8 mouse cellular contexts compared by ENCODE assay signal in the genomic region with DNA sequence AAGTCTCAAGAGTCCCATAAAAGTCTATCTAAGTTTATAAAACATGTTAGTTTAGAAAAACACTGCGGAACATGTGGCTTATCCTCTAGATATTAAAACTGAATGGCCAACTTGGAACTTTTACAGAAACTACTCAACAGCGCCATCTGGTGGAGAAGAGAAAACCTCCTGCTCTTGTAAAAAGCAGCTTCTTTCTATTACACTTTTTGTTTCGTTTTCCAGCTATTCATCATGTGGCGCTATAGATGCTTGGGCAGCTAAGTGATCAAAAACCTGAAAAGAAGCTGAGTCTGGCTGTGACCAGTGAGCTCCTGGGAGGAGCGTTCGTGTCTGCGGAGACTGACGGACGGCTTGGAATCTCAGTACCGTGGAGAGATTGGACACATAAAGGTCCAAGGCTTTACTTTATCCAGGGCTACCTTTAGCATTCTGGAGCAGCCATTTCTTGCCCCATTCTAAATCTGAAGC. TPM values are rescaled to one million over a fixed set of nuclear protein-coding genes. Genes with fewer than 3 reads are reported as not detected.
DNase-seq lines count a peak whose midpoint lies in the region; ATAC-seq and TF ChIP-seq lines count a peak whose summit lies in the region.

No protein-coding gene starts in this region.

- no peak for ATAC-seq in heart, embryonic 14.5 days (ENCODE audit: insufficient number of reproducible peaks, insufficient read depth, low FRiP score, low read depth)
- no peak for ATAC-seq in liver, embryonic 15.5 days (ENCODE audit: insufficient read depth)
- no peak for ATAC-seq in neural tube, embryonic 15.5 days (ENCODE audit: low FRiP score)

- 39% methylated on average over 10 of the region's 10 CpGs for WGBS in heart, embryonic 14.5 days
- WGBS in liver, embryonic 15.5 days (ENCODE audit: insufficient replicate concordance): 47% methylated on average over 10 of the region's 10 CpGs
- 23% methylated on average over 10 of the region's 10 CpGs for WGBS in neural tube, embryonic 15.5 days
- 36% methylated on average over 10 of the region's 10 CpGs for WGBS in thymus, adult 2 months

- no peaks in the 10 kb centered on the region for H3K4me1 ChIP-seq in E14TG2a.4 (replicated peaks; ENCODE audit: low read depth, low read length)
- H3K4me1 ChIP-seq in brown adipose tissue, adult 24 weeks (ENCODE audit: control insufficient read depth, insufficient read depth, insufficient read length, low read length): no peaks in the 10 kb centered on the region
- no peaks in the 10 kb centered on the region for H3K4me1 ChIP-seq in heart, embryonic 14.5 days (ENCODE audit: control insufficient read depth in 2 of 2, insufficient read depth in 2 of 2, low read length in 2 of 2)
- no peaks in the 10 kb centered on the region; the same call in 1 of the 2 replicates for H3K4me1 ChIP-seq in liver, embryonic 15.5 days (replicated peaks)
- H3K4me1 ChIP-seq in neural tube, embryonic 15.5 days: no peaks in the 10 kb centered on the region
- peaks cover 2% of the 10 kb centered on the region; the same call in 1 of the 2 replicates for H3K4me1 ChIP-seq in thymus, adult 2 months (replicated peaks; ENCODE audit: control insufficient read depth, insufficient read depth, low read length)

- peak; percentile 73 for TF ChIP-seq CTCF in E14TG2a.4 (conservative IDR thresholded peaks at IDR 0.05; ENCODE audit: low read length)
- TF ChIP-seq CTCF in thymus, adult 2 months (IDR thresholded peaks at IDR 0.05; ENCODE audit: borderline replicate concordance, control insufficient read depth, extremely low read depth, insufficient read depth, low read length, poor library complexity): no peak

- H3K36me3 ChIP-seq in E14TG2a.4 (ENCODE audit: insufficient read depth, low read length): no peaks in the 10 kb centered on the region
- H3K36me3 ChIP-seq in heart, embryonic 14.5 days (ENCODE audit: control insufficient read depth, insufficient read depth, low read length): no peaks in the 10 kb centered on the region
- no peaks in the 10 kb centered on the region for H3K36me3 ChIP-seq in liver, embryonic 15.5 days (replicated peaks)
- H3K36me3 ChIP-seq in neural tube, embryonic 15.5 days: no peaks in the 10 kb centered on the region
- no peaks in the 10 kb centered on the region for H3K36me3 ChIP-seq in thymus, adult 2 months (ENCODE audit: control insufficient read depth, insufficient read depth, low read length)

- no peaks in the 10 kb centered on the region for H3K9me3 ChIP-seq in E14TG2a.4 (ENCODE audit: low read length)
- H3K9me3 ChIP-seq in heart, embryonic 14.5 days (ENCODE audit: control insufficient read depth, low read length): no peaks in the 10 kb centered on the region
- no peaks in the 10 kb centered on the region for H3K9me3 ChIP-seq in liver, embryonic 15.5 days (replicated peaks)
- no peaks in the 10 kb centered on the region for H3K9me3 ChIP-seq in neural tube, embryonic 15.5 days (replicated peaks)

- H3K27ac ChIP-seq in brown adipose tissue, adult 24 weeks (replicated peaks; ENCODE audit: low read depth, low read length): no peak overlapping the region
- no peak overlapping the region for H3K27ac ChIP-seq in heart, embryonic 14.5 days (replicated peaks in 1 of 2; ENCODE audit: control insufficient read depth in 1 of 2, insufficient read depth in 1 of 2, low read depth in 2 of 2, low read length in 2 of 2)
- H3K27ac ChIP-seq in liver, embryonic 15.5 days (replicated peaks): no peak overlapping the region
- H3K27ac ChIP-seq in neural tube, embryonic 15.5 days (replicated peaks): no peak overlapping the region
- no peak overlapping the region for H3K27ac ChIP-seq in thymus, adult 2 months (ENCODE audit: control insufficient read depth, insufficient read depth, low read length)

- H3K4me2 ChIP-seq in heart, embryonic 14.5 days (ENCODE audit: low read length): peak overlapping the region; percentile 45
- peak overlapping the region; percentile 45 for H3K4me2 ChIP-seq in liver, embryonic 15.5 days
- peak overlapping the region; percentile 51 for H3K4me2 ChIP-seq in neural tube, embryonic 15.5 days

- peak; percentile 69 for DNase-seq in fibroblast of lung, adult 2 months (ENCODE audit: low read depth)
- peak; percentile 59 to 86 for DNase-seq in kidney, postnatal 25 days
- DNase-seq in thymus, adult 2 months: peak; percentile 64

- no peak for TF ChIP-seq POLR2A in thymus, adult 2 months (IDR thresholded peaks at IDR 0.05; ENCODE audit: control insufficient read depth, extremely low read depth, insufficient read depth, low read length, poor library complexity)

- no peaks in the 10 kb centered on the region for H3K27me3 ChIP-seq in E14TG2a.4 (ENCODE audit: insufficient read depth, low read length)
- 0 out of 2 replicates have a peak, but pooled peaks cover 4% of the 10 kb centered on the region for H3K27me3 ChIP-seq in heart, embryonic 14.5 days (ENCODE audit: control insufficient read depth, insufficient read depth, low read length)
- H3K27me3 ChIP-seq in liver, embryonic 15.5 days: no peaks in the 10 kb centered on the region
- no peaks in the 10 kb centered on the region for H3K27me3 ChIP-seq in neural tube, embryonic 15.5 days (replicated peaks)
- no peaks in the 10 kb centered on the region for H3K27me3 ChIP-seq in thymus, adult 2 months (ENCODE audit: control insufficient read depth, insufficient read depth, low read length)

- no peak overlapping the region; the same call in 1 of the 2 replicates for H3K9ac ChIP-seq in heart, embryonic 14.5 days (ENCODE audit: low read length)
- H3K9ac ChIP-seq in liver, embryonic 15.5 days: no peak overlapping the region
- peak overlapping the region; percentile 44 for H3K9ac ChIP-seq in neural tube, embryonic 15.5 days (replicated peaks)

- H3K4me3 ChIP-seq in E14TG2a.4 (replicated peaks; ENCODE audit: low read length): no peak overlapping the region
- H3K4me3 ChIP-seq in brown adipose tissue, adult 24 weeks (ENCODE audit: insufficient read depth, low read depth, low read length): peak overlapping the region; percentile 62
- H3K4me3 ChIP-seq in heart, embryonic 14.5 days (ENCODE audit: control insufficient read depth in 1 of 2, insufficient read depth in 1 of 2, low read depth in 1 of 2, low read length in 2 of 2): peak overlapping the region; percentile 29 to 52
- H3K4me3 ChIP-seq in liver, embryonic 15.5 days (replicated peaks): peak overlapping the region; percentile 39; the same call in 1 of the 2 replicates
- peak overlapping the region; percentile 31 for H3K4me3 ChIP-seq in neural tube, embryonic 15.5 days (replicated peaks)
- H3K4me3 ChIP-seq in thymus, adult 2 months (ENCODE audit: control insufficient read depth, insufficient read depth, low read length): peak overlapping the region; percentile 21

RNA-seq across cellular contexts. Expression of a gene that starts 33.5 kb away (rescaled TPM):
- polyA plus RNA-seq in brown adipose tissue, adult 24 weeks (2012; ENCODE audit: insufficient read depth, insufficient read length, missing spikeins): 6.3 and 10.6 TPM in 2 replicates
- 22.9 and 23.2 TPM in 2 replicates for polyA plus RNA-seq in heart, embryonic 14.5 days (2014; fragmentation: Nextera tagmentation; extraction: Ambion mirVana)
- 3.0 TPM in 2 replicates for polyA plus RNA-seq in liver, embryonic 15.5 days (2015; fragmentation: Nextera tagmentation; extraction: Ambion mirVana)
- 36.5 and 41.9 TPM in 2 replicates for polyA plus RNA-seq in neural tube, embryonic 15.5 days (2015; fragmentation: Nextera tagmentation; extraction: Ambion mirVana)
- polyA plus RNA-seq in thymus, adult 2 months (2012; rRNA removed): 12.4 and 15.7 TPM in 2 replicates

RNA-seq across cellular contexts. Expression of a gene that starts 59.7 kb away (rescaled TPM):
- polyA plus RNA-seq in brown adipose tissue, adult 24 weeks (2012; ENCODE audit: insufficient read depth, insufficient read length, missing spikeins): 21.1 and 47.5 TPM in 2 replicates
- 2.8 and 3.1 TPM in 2 replicates for polyA plus RNA-seq in heart, embryonic 14.5 days (2014; fragmentation: Nextera tagmentation; extraction: Ambion mirVana)
- polyA plus RNA-seq in liver, embryonic 15.5 days (2015; fragmentation: Nextera tagmentation; extraction: Ambion mirVana): 10.5 and 11.3 TPM in 2 replicates
- polyA plus RNA-seq in neural tube, embryonic 15.5 days (2015; fragmentation: Nextera tagmentation; extraction: Ambion mirVana): 1.7 and 3.0 TPM in 2 replicates
- polyA plus RNA-seq in thymus, adult 2 months (2012; rRNA removed): 8.0 and 9.6 TPM in 2 replicates
